Mouse (Mus musculus): ENCODE data around the gene Hist1h2aa.

Gene Hist1h2aa

GRCm38 (mm10) chr13:23934211-23934520 is at the start of gene Hist1h2aa:
TSS of gene Hist1h2aa (plus strand) at chr13:23934462.
- no peak for DNase-seq

GRCm38 (mm10) chr13:23885540-23885939 is 48.7 kb upstream of the Hist1h2aa start:
- peak; percentile 42 for DNase-seq

- DNase-seq: no peak
These were observed 47.1 kb upstream of the Hist1h2aa start for GRCm38 (mm10) chr13:23887026-23887725.

GRCm38 (mm10) chr13:23889011-23889605 is 45.2 kb upstream of the Hist1h2aa start:
- no peak for DNase-seq

GRCm38 (mm10) chr13:23892592-23893268 is 41.5 kb upstream of the Hist1h2aa start:
- peak; percentile 64 for DNase-seq

- DNase-seq: peak; percentile 83
These were observed 41.0 kb upstream of the Hist1h2aa start for GRCm38 (mm10) chr13:23893269-23893593.

- no peak for DNase-seq
These were observed 36.0 kb upstream of the Hist1h2aa start for GRCm38 (mm10) chr13:23898242-23898641.

GRCm38 (mm10) chr13:23906906-23907305 is 27.4 kb upstream of the Hist1h2aa start:
- no peak for DNase-seq

- no peak for DNase-seq
These were observed 24.1 kb upstream of the Hist1h2aa start for GRCm38 (mm10) chr13:23910121-23910520.

- DNase-seq: no peak
These were observed 22.9 kb upstream of the Hist1h2aa start for GRCm38 (mm10) chr13:23911335-23911734.

- DNase-seq: peak; percentile 75
These were observed 20.4 kb upstream of the Hist1h2aa start for GRCm38 (mm10) chr13:23913791-23914306.

GRCm38 (mm10) chr13:23914376-23915167 is 19.7 kb upstream of the Hist1h2aa start, which contains the start of gene Slc17a4:
TSS of gene Slc17a4 (minus strand) at chr13:23915009.
- no peak for DNase-seq

- no peak for DNase-seq
These were observed 18.1 kb upstream of the Hist1h2aa start for GRCm38 (mm10) chr13:23916132-23916531.

GRCm38 (mm10) chr13:23917674-23918073 is 16.6 kb upstream of the Hist1h2aa start:
- no peak for DNase-seq

- no peak for DNase-seq
These were observed 8.5 kb upstream of the Hist1h2aa start for GRCm38 (mm10) chr13:23925792-23926191.

GRCm38 (mm10) chr13:23928637-23929036 is 5.6 kb upstream of the Hist1h2aa start:
- no peak for DNase-seq

- DNase-seq: no peak
These were observed 3.8 kb upstream of the Hist1h2aa start for GRCm38 (mm10) chr13:23930461-23930860.

GRCm38 (mm10) chr13:23930904-23931303 is 3.4 kb upstream of the Hist1h2aa start:
- no peak for DNase-seq

- DNase-seq: no peak
These were observed 646 bp upstream of the Hist1h2aa start, which contains the start of gene Hist1h2ba for GRCm38 (mm10) chr13:23933421-23934210. TSS of gene Hist1h2ba (minus strand) at chr13:23934156.

GRCm38 (mm10) chr13:23938699-23939098 is 4.4 kb downstream of the Hist1h2aa start:
- no peak for DNase-seq

- peak; percentile 7 for DNase-seq
These were observed 6.0 kb downstream of the Hist1h2aa start for GRCm38 (mm10) chr13:23940291-23940690.

- peak; percentile 6 for DNase-seq
These were observed 8.6 kb downstream of the Hist1h2aa start for GRCm38 (mm10) chr13:23942861-23943260.
